Comparison of ENCODE assay signal across 9 mouse cellular contexts in genomic region chr19:37692879-37693278, GRCm38 (mm10). TPM values are rescaled to one million over a fixed set of nuclear protein-coding genes. Genes with fewer than 3 reads are reported as not detected.
DNase-seq lines count a peak whose midpoint lies in the region; ATAC-seq and TF ChIP-seq lines count a peak whose summit lies in the region.
"Had no signal": no experiment of that assay in that cellular context is flagged by ENCODE, and none has a peak within 500 bp of the region (broad histone marks: within the 10 kb centered on the region; RNA-seq: fewer than 3 reads in every experiment).

No protein-coding gene starts in this region.

- peaks cover 7 to 21% of the 10 kb centered on the region in 2 experiments for H3K4me1 ChIP-seq in heart, embryonic 14.5 days (ENCODE audit: control insufficient read depth in 2 of 2, insufficient read depth in 2 of 2, low read length in 2 of 2)
- peaks cover 15% of the 10 kb centered on the region for H3K4me1 ChIP-seq in embryonic facial prominence, embryonic 12.5 days
- peaks cover 10% of the 10 kb centered on the region for H3K4me1 ChIP-seq in intestine, embryonic 16.5 days (ENCODE audit: control insufficient read depth, insufficient read depth, low read length)
- H3K4me1 ChIP-seq in neural tube, embryonic 13.5 days (replicated peaks): peaks cover 39% of the 10 kb centered on the region
- no peaks in the 10 kb centered on the region for H3K4me1 ChIP-seq in kidney, adult 2 months (ENCODE audit: control insufficient read depth, insufficient read depth, low read length)

- no peak for TF ChIP-seq POLR2A in kidney, adult 2 months (IDR thresholded peaks at IDR 0.05; ENCODE audit: low read depth, low read length)

- H3K4me2 ChIP-seq in heart, embryonic 14.5 days (ENCODE audit: low read length): peak overlapping the region; percentile 65
- H3K4me2 ChIP-seq in embryonic facial prominence, embryonic 12.5 days (replicated peaks): peak overlapping the region; percentile 62
- peak overlapping the region; percentile 50 for H3K4me2 ChIP-seq in intestine, embryonic 16.5 days (ENCODE audit: low read depth, low read length)
- peak overlapping the region; percentile 60 for H3K4me2 ChIP-seq in neural tube, embryonic 13.5 days

- H3K4me3 ChIP-seq in heart, embryonic 14.5 days (ENCODE audit: control insufficient read depth in 1 of 2, insufficient read depth in 1 of 2, low read depth in 1 of 2, low read length in 2 of 2): peak overlapping the region; percentile 37 to 46
- H3K4me3 ChIP-seq in embryonic facial prominence, embryonic 12.5 days: peak overlapping the region; percentile 36
- H3K4me3 ChIP-seq in intestine, embryonic 16.5 days (ENCODE audit: low read length): peak overlapping the region; percentile 42
- peak overlapping the region; percentile 36 for H3K4me3 ChIP-seq in neural tube, embryonic 13.5 days
- no peak overlapping the region for H3K4me3 ChIP-seq in kidney, adult 2 months (ENCODE audit: insufficient read depth, low read depth, low read length)

- peaks cover 100% of the 10 kb centered on the region for H3K27me3 ChIP-seq in heart, embryonic 14.5 days (ENCODE audit: control insufficient read depth, insufficient read depth, low read length)
- peaks cover 98% of the 10 kb centered on the region for H3K27me3 ChIP-seq in embryonic facial prominence, embryonic 12.5 days
- H3K27me3 ChIP-seq in intestine, embryonic 16.5 days (replicated peaks; ENCODE audit: control insufficient read depth, insufficient read depth, low read length): peaks cover 98% of the 10 kb centered on the region
- peaks cover 100% of the 10 kb centered on the region for H3K27me3 ChIP-seq in neural tube, embryonic 13.5 days
- no peaks in the 10 kb centered on the region for H3K27me3 ChIP-seq in kidney, adult 2 months (replicated peaks; ENCODE audit: control insufficient read depth, insufficient read depth, low read length)
- H3K27me3 ChIP-seq: Patski had no signal

- DNase-seq in heart, adult 11 months: no peak
- peak; percentile 29 for DNase-seq in ES-CJ7 (ENCODE audit: low read depth, low spot score)
- no peak for DNase-seq in kidney, adult 2 months

- no peak for TF ChIP-seq CTCF in kidney, adult 2 months (conservative IDR thresholded peaks at IDR 0.05; ENCODE audit: insufficient read depth, insufficient read length, low read depth, low read length)

- no peak overlapping the region for H3K9ac ChIP-seq in heart, embryonic 14.5 days (ENCODE audit: low read length)
- peak overlapping the region; percentile 17 for H3K9ac ChIP-seq in embryonic facial prominence, embryonic 12.5 days
- no peak overlapping the region for H3K9ac ChIP-seq in intestine, embryonic 16.5 days (ENCODE audit: low read depth, low read length)
- H3K9ac ChIP-seq in neural tube, embryonic 13.5 days: peak overlapping the region; percentile 31; the same call in 1 of the 2 replicates

- no peaks in the 10 kb centered on the region for H3K36me3 ChIP-seq in heart, embryonic 14.5 days (ENCODE audit: control insufficient read depth, insufficient read depth, low read length)
- H3K36me3 ChIP-seq in embryonic facial prominence, embryonic 12.5 days: no peaks in the 10 kb centered on the region
- H3K36me3 ChIP-seq in intestine, embryonic 16.5 days (ENCODE audit: control insufficient read depth, insufficient read depth, low read length): no peaks in the 10 kb centered on the region
- H3K36me3 ChIP-seq in neural tube, embryonic 13.5 days: no peaks in the 10 kb centered on the region
- H3K36me3 ChIP-seq in kidney, adult 2 months (ENCODE audit: control insufficient read depth, insufficient read depth, low read length): no peaks in the 10 kb centered on the region

- ATAC-seq in heart, embryonic 14.5 days (ENCODE audit: insufficient number of reproducible peaks, insufficient read depth, low FRiP score, low read depth): no peak
- ATAC-seq in embryonic facial prominence, embryonic 12.5 days (ENCODE audit: insufficient number of reproducible peaks, insufficient read depth, low FRiP score, low TSS enrichment): no peak
- peak; percentile 28; the same call in 1 of the 2 replicates for ATAC-seq in intestine, embryonic 16.5 days
- ATAC-seq in neural tube, embryonic 13.5 days (ENCODE audit: low read depth): peak; percentile 75
- no peak for ATAC-seq in erythroid progenitor cell, adult 5-6 weeks (replicated peaks; ENCODE audit: low FRiP score, poor library complexity, severe bottlenecking)
- ATAC-seq: Patski had no signal

- H3K27ac ChIP-seq in heart, embryonic 14.5 days (replicated peaks in 1 of 2; ENCODE audit: control insufficient read depth in 1 of 2, insufficient read depth in 1 of 2, low read depth in 2 of 2, low read length in 2 of 2): no peak overlapping the region
- H3K27ac ChIP-seq in embryonic facial prominence, embryonic 12.5 days: no peak overlapping the region
- H3K27ac ChIP-seq in intestine, embryonic 16.5 days (ENCODE audit: low read length): no peak overlapping the region
- no peak overlapping the region for H3K27ac ChIP-seq in neural tube, embryonic 13.5 days (replicated peaks)
- no peak overlapping the region for H3K27ac ChIP-seq in kidney, adult 2 months (ENCODE audit: insufficient read depth, low read depth, low read length)

- H3K9me3 ChIP-seq in heart, embryonic 14.5 days (ENCODE audit: control insufficient read depth, low read length): no peaks in the 10 kb centered on the region
- H3K9me3 ChIP-seq in embryonic facial prominence, embryonic 12.5 days: no peaks in the 10 kb centered on the region
- no peaks in the 10 kb centered on the region for H3K9me3 ChIP-seq in intestine, embryonic 16.5 days (ENCODE audit: control insufficient read depth, low read length)
- no peaks in the 10 kb centered on the region for H3K9me3 ChIP-seq in neural tube, embryonic 13.5 days

- 2% methylated on average over 40 of the region's 40 CpGs for WGBS in heart, embryonic 14.5 days
- WGBS in embryonic facial prominence, embryonic 12.5 days: 2% methylated on average over 40 of the region's 40 CpGs
- under 1% methylated on average over 40 of the region's 40 CpGs for WGBS in intestine, embryonic 16.5 days
- WGBS in neural tube, embryonic 13.5 days: 0% methylated on average over 40 of the region's 40 CpGs
- 44% methylated on average over 40 of the region's 40 CpGs for WGBS in kidney, adult 2 months

RNA-seq across cellular contexts. Expression of gene Cyp26a1, which starts 4.7 kb away (rescaled TPM):
- 1.1 and 1.6 TPM in 2 replicates for polyA plus RNA-seq in heart, embryonic 14.5 days (2014; fragmentation: Nextera tagmentation; extraction: Ambion mirVana)
- polyA plus RNA-seq in embryonic facial prominence, embryonic 12.5 days (2016; fragmentation: Nextera tagmentation; extraction: Ambion mirVana): 11.8 and 14.8 TPM in 2 replicates
- polyA plus RNA-seq in intestine, embryonic 16.5 days (2015; fragmentation: Nextera tagmentation; extraction: Ambion mirVana): 0.45 and 0.82 TPM in 2 replicates
- polyA plus RNA-seq in neural tube, embryonic 13.5 days (2015; fragmentation: Nextera tagmentation; extraction: Ambion mirVana): 1.0 and 2.8 TPM in 2 replicates
- 1.3 TPM in 1 of 2 replicates, not detected in the other for total RNA-seq in erythroid progenitor cell, adult 5-6 weeks (2015; ENCODE audit: low replicate concordance)
- not detected in 2 replicates for total RNA-seq in erythroid progenitor cell, adult 5-6 weeks (2017; ENCODE audit: low replicate concordance)
- polyA plus RNA-seq in kidney, adult 2 months (2012; rRNA removed): 0.33 and 0.54 TPM in 2 replicates

RNA-seq across cellular contexts. Expression of gene Cyp26c1, which starts 7.5 kb away (rescaled TPM):
- polyA plus RNA-seq in heart, embryonic 14.5 days (2014; fragmentation: Nextera tagmentation; extraction: Ambion mirVana): not detected in 2 replicates
- 1.0 and 1.1 TPM in 2 replicates for polyA plus RNA-seq in embryonic facial prominence, embryonic 12.5 days (2016; fragmentation: Nextera tagmentation; extraction: Ambion mirVana)
- polyA plus RNA-seq in intestine, embryonic 16.5 days (2015; fragmentation: Nextera tagmentation; extraction: Ambion mirVana): not detected in 2 replicates
- polyA plus RNA-seq in neural tube, embryonic 13.5 days (2015; fragmentation: Nextera tagmentation; extraction: Ambion mirVana): not detected in 2 replicates
- total RNA-seq in erythroid progenitor cell, adult 5-6 weeks (2015; ENCODE audit: low replicate concordance): not detected in 2 replicates
- not detected in 2 replicates for total RNA-seq in erythroid progenitor cell, adult 5-6 weeks (2017; ENCODE audit: low replicate concordance)
- 0.05 and 0.22 TPM in 2 replicates for polyA plus RNA-seq in kidney, adult 2 months (2012; rRNA removed)

Comparison
In these comparisons a context has a peak if more than half of its experiments do, and no peak if none do; other contexts are left out.
1. ATAC-seq: peak in intestine, embryonic 16.5 days (single experiment) and neural tube, embryonic 13.5 days (single experiment); none in heart, embryonic 14.5 days (single experiment), embryonic facial prominence, embryonic 12.5 days (single experiment) and erythroid progenitor cell, adult 5-6 weeks (single experiment).
2. H3K9ac ChIP-seq: peak in embryonic facial prominence, embryonic 12.5 days (single experiment) and neural tube, embryonic 13.5 days (single experiment); none in heart, embryonic 14.5 days (single experiment) and intestine, embryonic 16.5 days (single experiment).
3. Peak in every context shown above with its lines, with median percentiles within 50 percentile points of each other: H3K4me2 ChIP-seq.